Mouse (Mus musculus): Measurements from ENCODE around the gene Olfr78. TPM values are rescaled to one million over a fixed set of nuclear protein-coding genes. Genes with fewer than 3 reads are reported as not detected.

Gene Olfr78
- 0.10 TPM in 1 of 2 replicates, not detected in the other for polyA plus RNA-seq (2016; fragmentation: Nextera tagmentation; extraction: Ambion mirVana)

GRCm38 (mm10) chr7:102759266-102759665 lies at the start of gene Olfr78, which contains the start of gene Olfr560:
TSS of gene Olfr78 (minus strand) at chr7:102759471.
TSS of gene Olfr560 (minus strand) at chr7:102759366.
- ATAC-seq (ENCODE audit: low FRiP score), result no peak
- Histone ChIP-seq H3K9me3 (no peaks in the 10 kb centered on the region), H3K27me3 (no peaks in the 10 kb centered on the region), H3K27ac (no peak within 1 kb of the TSS), H3K36me3 (replicated peaks) (no peaks in the 10 kb centered on the region), H3K9ac (no peak within 1 kb of the TSS), H3K4me3 (replicated peaks) (no peak within 1 kb of the TSS), H3K4me2 (no peak within 1 kb of the TSS), H3K4me1 (no peaks in the 10 kb centered on the region)
- WGBS, result 80% methylated on average over 4 of the region's 4 CpGs

GRCm38 (mm10) chr7:102803180-102803579 lies 43.9 kb upstream of the Olfr78 start, which contains the start of gene Olfr564:
TSS of gene Olfr564 (plus strand) at chr7:102803480.
- H3K4me1 ChIP-seq, result no peaks in the 10 kb centered on the region
- H3K9ac ChIP-seq, result no peak within 1 kb of the TSS
- no peaks in the 10 kb centered on the region for H3K9me3 ChIP-seq
- ATAC-seq (ENCODE audit: low FRiP score), result no peak
- H3K27me3 ChIP-seq, result no peaks in the 10 kb centered on the region
- no peaks in the 10 kb centered on the region for H3K36me3 ChIP-seq (replicated peaks)
- no peak within 1 kb of the TSS for H3K4me2 ChIP-seq
- no peak within 1 kb of the TSS for H3K27ac ChIP-seq
- H3K4me3 ChIP-seq (replicated peaks), result no peak within 1 kb of the TSS

GRCm38 (mm10) chr7:102770921-102771320 lies 11.7 kb upstream of the Olfr78 start, which contains the start of gene Olfr561:
TSS of gene Olfr561 (plus strand) at chr7:102771221.
- Histone ChIP-seq H3K9me3 (no peaks in the 10 kb centered on the region), H3K27ac (no peak within 1 kb of the TSS), H3K36me3 (replicated peaks) (no peaks in the 10 kb centered on the region), H3K4me3 (replicated peaks) (no peak within 1 kb of the TSS), H3K9ac (no peak within 1 kb of the TSS), H3K4me1 (no peaks in the 10 kb centered on the region), H3K27me3 (no peaks in the 10 kb centered on the region), H3K4me2 (no peak within 1 kb of the TSS)
- no peak for ATAC-seq (ENCODE audit: low FRiP score)
- WGBS, result 92% methylated on average over 2 of the region's 2 CpGs

- Histone ChIP-seq H3K9ac (no peak overlapping the region), H3K9me3 (no peaks in the 10 kb centered on the region), H3K36me3 (replicated peaks) (no peaks in the 10 kb centered on the region), H3K4me3 (replicated peaks) (no peak overlapping the region), H3K4me1 (no peaks in the 10 kb centered on the region), H3K4me2 (no peak overlapping the region), H3K27me3 (no peaks in the 10 kb centered on the region), H3K27ac (no peak overlapping the region)
- ATAC-seq (ENCODE audit: low FRiP score), result no peak
- WGBS, result 31% methylated on average over 1 of the region's 1 CpGs
Observed at GRCm38 (mm10) chr7:102752086-102752485, 7.2 kb downstream of the Olfr78 start.

- ATAC-seq (ENCODE audit: low FRiP score), result no peak
- Histone ChIP-seq H3K9me3 (no peaks in the 10 kb centered on the region), H3K27me3 (no peaks in the 10 kb centered on the region), H3K4me2 (no peak overlapping the region), H3K36me3 (replicated peaks) (no peaks in the 10 kb centered on the region), H3K9ac (no peak overlapping the region), H3K27ac (no peak overlapping the region), H3K4me1 (no peaks in the 10 kb centered on the region), H3K4me3 (replicated peaks) (no peak overlapping the region)
- WGBS, result 68% methylated on average over 2 of the region's 2 CpGs
Observed at GRCm38 (mm10) chr7:102737705-102738104, 21.6 kb downstream of the Olfr78 start.

GRCm38 (mm10) chr7:102733793-102734192 lies 25.5 kb downstream of the Olfr78 start:
- Histone ChIP-seq H3K4me1 (no peaks in the 10 kb centered on the region), H3K4me2 (no peak overlapping the region), H3K27ac (no peak overlapping the region), H3K9me3 (no peaks in the 10 kb centered on the region), H3K9ac (no peak overlapping the region), H3K27me3 (no peaks in the 10 kb centered on the region), H3K36me3 (replicated peaks) (no peaks in the 10 kb centered on the region), H3K4me3 (replicated peaks) (no peak overlapping the region)
- ATAC-seq (ENCODE audit: low FRiP score), result no peak; the same call in 1 of the 2 replicates
- 81% methylated on average over 1 of the region's 1 CpGs for WGBS

GRCm38 (mm10) chr7:102727391-102727790 lies 31.9 kb downstream of the Olfr78 start, which contains the start of gene Olfr559:
TSS of gene Olfr559 (minus strand) at chr7:102727491.
- no peak for ATAC-seq (ENCODE audit: low FRiP score)
- no peaks in the 10 kb centered on the region for H3K36me3 ChIP-seq (replicated peaks)
- no peak within 1 kb of the TSS for H3K27ac ChIP-seq
- no peak within 1 kb of the TSS for H3K4me3 ChIP-seq (replicated peaks)
- H3K9ac ChIP-seq, result no peak within 1 kb of the TSS
- no peaks in the 10 kb centered on the region for H3K4me1 ChIP-seq
- H3K9me3 ChIP-seq, result no peaks in the 10 kb centered on the region
- H3K27me3 ChIP-seq, result no peaks in the 10 kb centered on the region
- no peak within 1 kb of the TSS for H3K4me2 ChIP-seq

GRCm38 (mm10) chr7:102718970-102719369 lies 40.3 kb downstream of the Olfr78 start, which contains the start of gene Olfr33:
TSS of gene Olfr33 (minus strand) at chr7:102719070.
- no peaks in the 10 kb centered on the region for H3K36me3 ChIP-seq (replicated peaks)
- H3K4me3 ChIP-seq (replicated peaks), result no peak within 1 kb of the TSS
- no peak within 1 kb of the TSS for H3K9ac ChIP-seq
- no peak within 1 kb of the TSS for H3K27ac ChIP-seq
- no peak within 1 kb of the TSS for H3K4me2 ChIP-seq
- H3K27me3 ChIP-seq, result no peaks in the 10 kb centered on the region
- no peak for ATAC-seq (ENCODE audit: low FRiP score)
- H3K9me3 ChIP-seq, result no peaks in the 10 kb centered on the region
- 61% methylated on average over 1 of the region's 1 CpGs for WGBS
- H3K4me1 ChIP-seq, result no peaks in the 10 kb centered on the region

- no peaks in the 10 kb centered on the region for H3K27me3 ChIP-seq
- no peak within 1 kb of the TSS for H3K9ac ChIP-seq
- no peaks in the 10 kb centered on the region for H3K36me3 ChIP-seq (replicated peaks)
- no peaks in the 10 kb centered on the region for H3K4me1 ChIP-seq
- H3K4me3 ChIP-seq (replicated peaks), result no peak within 1 kb of the TSS
- ATAC-seq (ENCODE audit: low FRiP score), result no peak
- H3K4me2 ChIP-seq, result no peak within 1 kb of the TSS
- no peaks in the 10 kb centered on the region for H3K9me3 ChIP-seq
- H3K27ac ChIP-seq, result no peak within 1 kb of the TSS
Observed at GRCm38 (mm10) chr7:102701915-102702314, 57.4 kb downstream of the Olfr78 start, which contains the start of gene Olfr558. TSS of gene Olfr558 (plus strand) at chr7:102702215.

- no peak overlapping the region for H3K4me3 ChIP-seq (replicated peaks)
- WGBS, result 87% methylated on average over 7 of the region's 7 CpGs
- H3K27me3 ChIP-seq, result no peaks in the 10 kb centered on the region
- H3K4me1 ChIP-seq, result no peaks in the 10 kb centered on the region
- no peak for ATAC-seq (ENCODE audit: low FRiP score)
- no peaks in the 10 kb centered on the region for H3K36me3 ChIP-seq (replicated peaks)
- H3K9me3 ChIP-seq, result no peaks in the 10 kb centered on the region
- H3K4me2 ChIP-seq, result no peak overlapping the region
- no peak overlapping the region for H3K9ac ChIP-seq
- no peak overlapping the region for H3K27ac ChIP-seq
Observed at GRCm38 (mm10) chr7:102698461-102698860, 60.8 kb downstream of the Olfr78 start.

- Histone ChIP-seq H3K4me2 (no peak within 1 kb of the TSS), H3K27ac (no peak within 1 kb of the TSS), H3K9ac (no peak within 1 kb of the TSS), H3K36me3 (replicated peaks) (no peaks in the 10 kb centered on the region), H3K4me3 (replicated peaks) (no peak within 1 kb of the TSS), H3K27me3 (no peaks in the 10 kb centered on the region), H3K9me3 (no peaks in the 10 kb centered on the region), H3K4me1 (no peaks in the 10 kb centered on the region)
- 77% methylated on average over 5 of the region's 5 CpGs for WGBS
- no peak for ATAC-seq (ENCODE audit: low FRiP score)
Observed at GRCm38 (mm10) chr7:102695358-102696125, 63.7 kb downstream of the Olfr78 start, which contains the start of gene Olfr557. TSS of gene Olfr557 (plus strand) at chr7:102695910.

All from forebrain, embryonic 12.5 days (tissue).